Mouse (Mus musculus) small intestine, adult 2 months (tissue): ENCODE measurements around the gene Nip7.
"Not testable (repeated sequence)": the region's sequence is repeated elsewhere in the genome, so short reads cannot be mapped to it uniquely, and the experiment has no call there.

Source experiments
- CTCF ChIP-seq: fragments of 200-500 bp; IDR thresholded peaks from 2 replicates; pipeline ENCODE4 v1.5.1; 2012; ENCODE audit warnings: low read depth, mild to moderate bottlenecking, control low read depth, inconsistent platforms, low read length, moderate library complexity, mixed read lengths; ENCODE audit not compliant: insufficient replicate concordance, insufficient read length; ENCODE audit errors: extremely low read depth
- POLR2A ChIP-seq: fragments of 200-500 bp; IDR thresholded peaks from 2 replicates; pipeline ENCODE4 v1.6.1; 2012; ENCODE audit warnings: low read depth, mild to moderate bottlenecking, control low read depth, inconsistent platforms, low read length, moderate library complexity

GRCm38 (mm10) chr8:107108089-107108488, 51.4 kb downstream of the Nip7 start:
- not testable (repeated sequence) for TF ChIP-seq CTCF, POLR2A
